Mouse (Mus musculus): Measurements from ENCODE around the gene Krt20. TPM values are rescaled to one million over a fixed set of nuclear protein-coding genes. Genes with fewer than 3 reads are reported as not detected.

Gene Krt20
- polyA plus RNA-seq, 1 experiment from 2014 or later, result 0.22 TPM

- WGBS, result 89% methylated on average over 13 of the region's 13 CpGs
- Histone ChIP-seq H3K27me3 (peaks cover 24% of the 10 kb centered on the region), H3K4me2 (no peak overlapping the region), H3K27ac (no peak overlapping the region), H3K4me3 (no peak overlapping the region), H3K36me3 (no peaks in the 10 kb centered on the region), H3K9me3 (no peaks in the 10 kb centered on the region), H3K9ac (no peak overlapping the region), H3K4me1 (replicated peaks) (no peaks in the 10 kb centered on the region; the same call in 1 of the 2 replicates)
- ATAC-seq (ENCODE audit: low FRiP score), result no peak
Observed at GRCm38 (mm10) chr11:99399956-99400549, 37.9 kb downstream of the Krt20 start.

- ATAC-seq (ENCODE audit: low FRiP score), result no peak
- 78% methylated on average over 8 of the region's 8 CpGs for WGBS
- Histone ChIP-seq H3K9me3 (no peaks in the 10 kb centered on the region), H3K4me2 (no peak overlapping the region), H3K4me3 (no peak overlapping the region), H3K27me3 (peaks cover 24% of the 10 kb centered on the region), H3K4me1 (replicated peaks) (no peaks in the 10 kb centered on the region; the same call in 1 of the 2 replicates), H3K27ac (no peak overlapping the region), H3K36me3 (no peaks in the 10 kb centered on the region), H3K9ac (no peak overlapping the region)
Observed at GRCm38 (mm10) chr11:99398832-99399231, 39.1 kb downstream of the Krt20 start.

GRCm38 (mm10) chr11:99398084-99398483, 39.9 kb downstream of the Krt20 start:
- Histone ChIP-seq H3K9me3 (no peaks in the 10 kb centered on the region), H3K4me1 (replicated peaks) (no peaks in the 10 kb centered on the region; the same call in 1 of the 2 replicates), H3K4me2 (no peak overlapping the region), H3K9ac (no peak overlapping the region), H3K36me3 (no peaks in the 10 kb centered on the region), H3K27ac (no peak overlapping the region), H3K27me3 (peaks cover 24% of the 10 kb centered on the region), H3K4me3 (no peak overlapping the region)
- no peak for ATAC-seq (ENCODE audit: low FRiP score)
- WGBS, result 76% methylated on average over 3 of the region's 3 CpGs

GRCm38 (mm10) chr11:99396661-99397060, 41.3 kb downstream of the Krt20 start:
- peaks cover 24% of the 10 kb centered on the region for H3K27me3 ChIP-seq
- H3K4me1 ChIP-seq (replicated peaks), result no peaks in the 10 kb centered on the region; the same call in 1 of the 2 replicates
- no peaks in the 10 kb centered on the region for H3K9me3 ChIP-seq
- WGBS, result 92% methylated on average over 2 of the region's 2 CpGs
- H3K27ac ChIP-seq, result no peak overlapping the region
- H3K4me3 ChIP-seq, result no peak overlapping the region
- H3K4me2 ChIP-seq, result no peak overlapping the region
- ATAC-seq (ENCODE audit: low FRiP score), result no peak
- H3K36me3 ChIP-seq, result no peaks in the 10 kb centered on the region
- no peak overlapping the region for H3K9ac ChIP-seq

GRCm38 (mm10) chr11:99396034-99396433, 41.9 kb downstream of the Krt20 start:
- no peaks in the 10 kb centered on the region for H3K36me3 ChIP-seq
- 61% methylated on average over 3 of the region's 3 CpGs for WGBS
- no peak overlapping the region for H3K27ac ChIP-seq
- no peak for ATAC-seq (ENCODE audit: low FRiP score)
- no peak overlapping the region for H3K4me3 ChIP-seq
- H3K9ac ChIP-seq, result no peak overlapping the region
- no peak overlapping the region for H3K4me2 ChIP-seq
- H3K27me3 ChIP-seq, result peaks cover 24% of the 10 kb centered on the region
- no peaks in the 10 kb centered on the region for H3K9me3 ChIP-seq
- no peaks in the 10 kb centered on the region; the same call in 1 of the 2 replicates for H3K4me1 ChIP-seq (replicated peaks)

- Histone ChIP-seq H3K27ac (no peak overlapping the region), H3K9me3 (no peaks in the 10 kb centered on the region), H3K9ac (no peak overlapping the region), H3K4me2 (no peak overlapping the region), H3K4me3 (no peak overlapping the region), H3K36me3 (no peaks in the 10 kb centered on the region), H3K4me1 (replicated peaks) (peaks cover under 1% of the 10 kb centered on the region), H3K27me3 (peaks cover 5% of the 10 kb centered on the region; the same call in 1 of the 2 replicates)
- WGBS, result 89% methylated on average over 10 of the region's 10 CpGs
- no peak for ATAC-seq (ENCODE audit: low FRiP score)
Observed at GRCm38 (mm10) chr11:99392492-99392891, 45.5 kb downstream of the Krt20 start.

- no peak for ATAC-seq (ENCODE audit: low FRiP score)
- Histone ChIP-seq H3K4me1 (replicated peaks) (peaks cover 11% of the 10 kb centered on the region), H3K36me3 (no peaks in the 10 kb centered on the region), H3K9me3 (no peaks in the 10 kb centered on the region), H3K27ac (no peak overlapping the region), H3K27me3 (no peaks in the 10 kb centered on the region), H3K9ac (no peak overlapping the region), H3K4me2 (no peak overlapping the region), H3K4me3 (no peak overlapping the region)
- 86% methylated on average over 6 of the region's 6 CpGs for WGBS
Observed at GRCm38 (mm10) chr11:99391375-99391774, 46.6 kb downstream of the Krt20 start.

GRCm38 (mm10) chr11:99390866-99391265, 47.1 kb downstream of the Krt20 start:
- no peak overlapping the region for H3K4me2 ChIP-seq
- no peak for ATAC-seq (ENCODE audit: low FRiP score)

GRCm38 (mm10) chr11:99389264-99389663, 48.7 kb downstream of the Krt20 start, which contains the start of gene Krt10:
Gene Krt10 (minus strand): TSS chr11:99389364.
- 85% methylated on average over 4 of the region's 4 CpGs for WGBS
- Histone ChIP-seq H3K36me3 (no peaks in the 10 kb centered on the region), H3K9me3 (no peaks in the 10 kb centered on the region), H3K4me2 (no peak within 1 kb of the TSS), H3K9ac (no peak within 1 kb of the TSS), H3K27ac (no peak within 1 kb of the TSS), H3K4me3 (no peak within 1 kb of the TSS), H3K4me1 (replicated peaks) (peaks cover 11% of the 10 kb centered on the region), H3K27me3 (0 out of 2 replicates have a peak, but pooled peaks cover 4% of the 10 kb centered on the region)
- no peak for ATAC-seq (ENCODE audit: low FRiP score)

More at GRCm38 (mm10) chr11:99390866-99391265, 47.1 kb downstream of the Krt20 start:
- Histone ChIP-seq H3K4me1 (replicated peaks) (peaks cover 11% of the 10 kb centered on the region), H3K4me3 (no peak overlapping the region), H3K9me3 (no peaks in the 10 kb centered on the region), H3K36me3 (no peaks in the 10 kb centered on the region), H3K27me3 (no peaks in the 10 kb centered on the region), H3K9ac (no peak overlapping the region), H3K27ac (no peak overlapping the region)
- 84% methylated on average over 7 of the region's 7 CpGs for WGBS

GRCm38 (mm10) chr11:99388661-99389060, 49.3 kb downstream of the Krt20 start:
- WGBS, result 96% methylated on average over 18 of the region's 18 CpGs
- Histone ChIP-seq H3K27me3 (0 out of 2 replicates have a peak, but pooled peaks cover 4% of the 10 kb centered on the region), H3K36me3 (no peaks in the 10 kb centered on the region), H3K4me3 (no peak overlapping the region), H3K9ac (no peak overlapping the region), H3K9me3 (no peaks in the 10 kb centered on the region), H3K27ac (no peak overlapping the region), H3K4me1 (replicated peaks) (peaks cover 11% of the 10 kb centered on the region), H3K4me2 (no peak overlapping the region)
- ATAC-seq (ENCODE audit: low FRiP score), result no peak

GRCm38 (mm10) chr11:99385813-99386721, 51.9 kb downstream of the Krt20 start:
- Histone ChIP-seq H3K27ac (peak overlapping the region; percentile 97), H3K9me3 (no peaks in the 10 kb centered on the region), H3K9ac (peak overlapping the region; percentile 81), H3K27me3 (peaks cover 28% of the 10 kb centered on the region), H3K36me3 (no peaks in the 10 kb centered on the region), H3K4me1 (replicated peaks) (peaks cover 11% of the 10 kb centered on the region), H3K4me3 (peak overlapping the region; percentile 60), H3K4me2 (peak overlapping the region; percentile 77)
- WGBS, result 2% methylated on average over 71 of the region's 71 CpGs
- peak; percentile 80 for ATAC-seq (ENCODE audit: low FRiP score)

GRCm38 (mm10) chr11:99379568-99379967, 58.4 kb downstream of the Krt20 start:
- Histone ChIP-seq H3K4me1 (replicated peaks) (no peaks in the 10 kb centered on the region), H3K27ac (no peak overlapping the region), H3K27me3 (peaks cover 36% of the 10 kb centered on the region), H3K9ac (no peak overlapping the region), H3K36me3 (no peaks in the 10 kb centered on the region), H3K9me3 (no peaks in the 10 kb centered on the region), H3K4me3 (no peak overlapping the region), H3K4me2 (no peak overlapping the region)
- 18% methylated on average over 5 of the region's 5 CpGs for WGBS
- no peak for ATAC-seq (ENCODE audit: low FRiP score)
